Mouse (Mus musculus): ENCODE measurements at regions not wholly inside any gene's neighbourhood (a gene's known extent, or its start where the extent isn't known, plus 50 kb on each side); places are given as distances from the start of the nearest gene placed in this dataset.

DNA sequence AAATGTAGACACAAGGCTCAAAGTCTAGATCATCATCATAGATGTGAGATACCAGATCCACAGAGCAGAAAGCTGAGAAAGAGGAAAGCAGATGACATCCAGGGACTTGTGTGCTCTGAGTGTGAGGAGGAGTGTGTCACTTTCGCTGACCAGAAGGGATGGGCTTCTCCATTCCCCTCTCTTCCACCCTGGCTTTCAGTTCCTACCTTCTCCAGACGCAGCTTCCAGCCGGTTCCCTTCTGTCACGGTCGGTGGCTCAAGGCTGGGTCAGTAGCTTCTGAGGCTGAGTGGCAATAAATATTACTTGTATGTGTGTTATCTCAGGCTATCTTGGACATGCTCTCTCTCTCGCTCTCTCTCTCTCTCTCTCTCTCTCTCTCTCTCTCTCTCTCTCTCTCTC lies 94.2 kb upstream of the Irf2bp2 start:
- no peaks in the 10 kb centered on the region for H3K9me3 ChIP-seq (replicated peaks; ENCODE audit: insufficient read depth, low read length)
- no peak for DNase-seq (ENCODE audit: low read depth, low spot score)
- H3K36me3 ChIP-seq (ENCODE audit: control insufficient read depth in 1 of 2, insufficient read depth in 2 of 2, low read length in 2 of 2) = peaks cover 0 to 6% of the 10 kb centered on the region in 2 experiments; a peak in 2 of 4 replicates
- H3K9ac ChIP-seq (ENCODE audit: control insufficient read depth, low read depth, low read length, poor library complexity, severe bottlenecking) = no peak overlapping the region
- no peak overlapping the region for H3K4me3 ChIP-seq (ENCODE audit: control insufficient read depth in 1 of 2, insufficient read depth in 1 of 2, low read depth in 2 of 2, low read length in 2 of 2)
- H3K4me1 ChIP-seq (ENCODE audit: control insufficient read depth in 1 of 2, insufficient read depth in 2 of 2, low read length in 2 of 2) = peaks cover 0 to 13% of the 10 kb centered on the region in 2 experiments; a peak in 2 of 4 replicates
- H3K79me2 ChIP-seq (ENCODE audit: control insufficient read depth, insufficient read depth, low read length, poor library complexity) = no peaks in the 10 kb centered on the region
- no peak for TF ChIP-seq MXI1 (IDR thresholded peaks at IDR 0.05; ENCODE audit: low read depth, low read length)
- no peak for TF ChIP-seq JUND (IDR thresholded peaks at IDR 0.05; ENCODE audit: low read depth, low read length)
- no peak for TF ChIP-seq TAL1 (IDR thresholded peaks at IDR 0.05; ENCODE audit: low read length)
- no peak for TF ChIP-seq GABPA (IDR thresholded peaks at IDR 0.05; ENCODE audit: low read depth, low read length)
- TF ChIP-seq ZC3H11A (IDR thresholded peaks at IDR 0.05; ENCODE audit: low read depth, low read length) = no peak
- no peak for TF ChIP-seq TCF12 (IDR thresholded peaks at IDR 0.05; ENCODE audit: low read depth, low read length)
- TF ChIP-seq RCOR1 (IDR thresholded peaks at IDR 0.05; ENCODE audit: low read depth, low read length) = no peak
- no peak for TF ChIP-seq TBP (IDR thresholded peaks at IDR 0.05; ENCODE audit: low read depth, low read length)
- TF ChIP-seq ZMIZ1 (IDR thresholded peaks at IDR 0.05; ENCODE audit: low read depth, low read length) = no peak
- TF ChIP-seq NRF1 (IDR thresholded peaks at IDR 0.05; ENCODE audit: insufficient read depth, low read depth, low read length, poor library complexity, severe bottlenecking) = no peak
- no peak for TF ChIP-seq POLR2AphosphoS5 (IDR thresholded peaks at IDR 0.05; ENCODE audit: borderline replicate concordance, low read depth, low read length)
- TF ChIP-seq MEF2A (IDR thresholded peaks at IDR 0.05; ENCODE audit: extremely low read depth, insufficient replicate concordance, low read depth, low read length, poor library complexity, severe bottlenecking) = no peak
- no peak for TF ChIP-seq SIN3A (IDR thresholded peaks at IDR 0.05; ENCODE audit: low read length)
- no peak for TF ChIP-seq MAZ (IDR thresholded peaks at IDR 0.05; ENCODE audit: low read depth, low read length)
- no peak for TF ChIP-seq ZKSCAN1 (IDR thresholded peaks at IDR 0.05; ENCODE audit: low read depth, low read length)
- no peak for TF ChIP-seq CHD1 (IDR thresholded peaks at IDR 0.05; ENCODE audit: low read depth, low read length)
- TF ChIP-seq MYC (IDR thresholded peaks at IDR 0.05; ENCODE audit: low read depth, low read length) = no peak
- TF ChIP-seq MAX (IDR thresholded peaks at IDR 0.05; ENCODE audit: low read length) = no peak
- no peaks in the 10 kb centered on the region; a peak in 1 of 4 replicates for H3K27me3 ChIP-seq (ENCODE audit: control insufficient read depth in 1 of 2, insufficient read depth in 2 of 2, low read length in 2 of 2)
- no peak overlapping the region for H3K27ac ChIP-seq (ENCODE audit: control insufficient read depth, low read depth, low read length)

DNA sequence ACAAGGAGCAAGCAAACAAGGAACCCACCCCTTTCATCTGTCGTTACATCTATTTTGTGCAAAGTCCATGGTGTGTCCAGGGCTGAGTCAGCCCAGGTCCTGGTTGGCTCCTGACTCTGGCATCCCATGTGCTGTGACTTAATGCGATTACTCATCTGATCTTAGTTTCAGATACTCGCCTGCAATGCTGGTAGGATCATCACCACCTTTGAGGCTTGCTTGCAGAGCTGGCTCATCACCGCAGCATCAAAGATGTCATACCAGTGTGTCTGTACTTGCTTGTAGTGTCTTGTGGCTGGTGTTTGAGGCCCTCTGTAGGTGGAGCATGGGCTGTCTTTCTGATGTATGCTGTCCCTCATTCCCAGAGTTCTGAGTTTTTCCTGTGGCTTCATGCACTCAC lies 93.0 kb upstream of the Irf2bp2 start:
- Histone ChIP-seq H3K4me1 (ENCODE audit: control insufficient read depth in 1 of 2, insufficient read depth in 2 of 2, low read length in 2 of 2) (peaks cover 0 to 13% of the 10 kb centered on the region in 2 experiments; a peak in 2 of 4 replicates), H3K36me3 (ENCODE audit: control insufficient read depth in 1 of 2, insufficient read depth in 2 of 2, low read length in 2 of 2) (peaks cover 0 to 6% of the 10 kb centered on the region in 2 experiments; a peak in 2 of 4 replicates), H3K27me3 (ENCODE audit: control insufficient read depth in 1 of 2, insufficient read depth in 2 of 2, low read length in 2 of 2) (no peaks in the 10 kb centered on the region), H3K27ac (ENCODE audit: control insufficient read depth, low read depth, low read length) (no peak overlapping the region), H3K79me2 (ENCODE audit: control insufficient read depth, insufficient read depth, low read length, poor library complexity) (no peaks in the 10 kb centered on the region), H3K9me3 (replicated peaks; ENCODE audit: insufficient read depth, low read length) (no peaks in the 10 kb centered on the region), H3K9ac (ENCODE audit: control insufficient read depth, low read depth, low read length, poor library complexity, severe bottlenecking) (no peak overlapping the region), H3K4me3 (ENCODE audit: control insufficient read depth in 1 of 2, insufficient read depth in 1 of 2, low read depth in 2 of 2, low read length in 2 of 2) (no peak overlapping the region)
- TF ChIP-seq NRF1 (IDR thresholded peaks at IDR 0.05; ENCODE audit: insufficient read depth, low read depth, low read length, poor library complexity, severe bottlenecking) (no peak), ZNF384 (IDR thresholded peaks at IDR 0.05; ENCODE audit: low read depth, low read length) (no peak), HCFC1 (IDR thresholded peaks at IDR 0.05; ENCODE audit: low read depth, low read length) (no peak), NELFE (IDR thresholded peaks at IDR 0.05; ENCODE audit: low read depth, low read length) (no peak), KAT2A (conservative IDR thresholded peaks at IDR 0.05; ENCODE audit: low read depth, low read length) (no peak), TCF12 (IDR thresholded peaks at IDR 0.05; ENCODE audit: low read depth, low read length) (no peak), SIN3A (IDR thresholded peaks at IDR 0.05; ENCODE audit: low read length) (no peak), POLR2AphosphoS5 (IDR thresholded peaks at IDR 0.05; ENCODE audit: borderline replicate concordance, low read depth, low read length) (no peak), CHD1 (IDR thresholded peaks at IDR 0.05; ENCODE audit: low read depth, low read length) (no peak), JUND (IDR thresholded peaks at IDR 0.05; ENCODE audit: low read depth, low read length) (no peak), POLR2AphosphoS2 (IDR thresholded peaks at IDR 0.05; ENCODE audit: low read length) (no peak), MYC (IDR thresholded peaks at IDR 0.05; ENCODE audit: low read depth, low read length) (no peak), ELF1 (IDR thresholded peaks at IDR 0.05; ENCODE audit: low read depth, low read length) (no peak), MAFK (IDR thresholded peaks at IDR 0.05; ENCODE audit: borderline replicate concordance, low read depth, low read length) (no peak), ZKSCAN1 (IDR thresholded peaks at IDR 0.05; ENCODE audit: low read depth, low read length) (no peak), BHLHE40 (IDR thresholded peaks at IDR 0.05; ENCODE audit: borderline replicate concordance, low read depth, low read length) (no peak), CTCF (IDR thresholded peaks at IDR 0.05 in 2 of 3, conservative IDR thresholded peaks at IDR 0.05 in 1 of 3; ENCODE audit: control insufficient read depth in 1 of 3, insufficient read depth in 1 of 3, low read depth in 2 of 3, low read length in 3 of 3, poor library complexity in 1 of 3, severe bottlenecking in 1 of 3) (no peak), RCOR1 (IDR thresholded peaks at IDR 0.05; ENCODE audit: low read depth, low read length) (no peak), UBTF (IDR thresholded peaks at IDR 0.05; ENCODE audit: borderline replicate concordance, insufficient read depth, low read depth, low read length) (no peak), SMC3 (IDR thresholded peaks at IDR 0.05; ENCODE audit: low read depth, low read length) (no peak)
- DNase-seq (ENCODE audit: low read depth, low spot score) = no peak
